Mouse (Mus musculus): ENCODE data around the gene Galnt2. TPM values are rescaled to one million over a fixed set of nuclear protein-coding genes. Genes with fewer than 3 reads are reported as not detected.

Gene Galnt2
- polyA plus RNA-seq, 1 experiment: 17.6 TPM

DNA sequence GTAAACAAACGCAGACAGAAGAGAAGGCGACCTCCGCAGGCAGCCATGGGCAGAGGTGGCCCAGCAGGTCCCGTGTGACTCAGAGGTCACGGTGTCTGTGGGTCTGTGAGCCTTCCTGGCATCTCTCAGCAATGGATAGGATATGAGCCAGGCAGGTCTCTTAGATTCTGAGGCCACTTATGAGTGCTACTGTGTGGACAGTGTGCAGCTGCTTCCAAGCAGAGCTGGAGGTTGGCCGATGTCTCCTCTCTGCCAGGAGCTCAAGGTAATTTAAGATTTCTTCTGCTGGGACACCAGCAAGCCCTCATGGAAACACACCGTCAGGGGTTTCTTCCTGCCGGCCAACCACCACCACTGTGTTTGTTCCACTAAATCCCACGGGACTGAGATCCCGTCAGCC lies 76.5 kb downstream of the Galnt2 start:
- 82% methylated on average over 10 of the region's 10 CpGs for WGBS
- no peak overlapping the region for H3K4me3 ChIP-seq (replicated peaks; ENCODE audit: extremely low read depth, low read depth, low read length)
- DNase-seq: no peak
- TF ChIP-seq CTCF (IDR thresholded peaks at IDR 0.05; ENCODE audit: insufficient read depth, low read length): no peak
- peaks cover 5% of the 10 kb centered on the region for H3K4me1 ChIP-seq (ENCODE audit: control insufficient read depth, insufficient read depth, low read length)

DNA sequence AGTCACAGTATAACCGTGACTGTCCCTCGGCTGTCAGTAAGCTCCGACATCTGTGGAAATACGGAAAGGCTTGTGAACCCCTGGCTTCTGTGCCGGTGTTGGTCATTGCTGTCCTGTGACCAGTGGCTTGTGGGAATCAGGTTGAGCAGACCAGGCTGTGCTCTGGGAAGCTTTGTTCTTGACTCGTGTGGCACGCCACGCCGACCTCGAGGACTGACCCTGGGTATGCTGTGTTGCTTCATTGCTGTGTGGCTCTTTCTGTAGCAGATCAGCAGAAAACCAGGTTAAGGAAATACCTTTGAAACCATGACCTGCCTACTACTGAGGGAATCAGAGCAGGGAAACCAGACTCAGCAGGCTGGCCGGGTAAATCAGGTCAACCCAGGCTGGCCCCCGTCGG lies 79.3 kb downstream of the Galnt2 start:
- TF ChIP-seq POLR2A (IDR thresholded peaks at IDR 0.05; ENCODE audit: borderline replicate concordance, extremely low read depth, low read depth, low read length): no peak
- TF ChIP-seq CTCF (IDR thresholded peaks at IDR 0.05; ENCODE audit: insufficient read depth, low read length): no peak
- Histone ChIP-seq H3K4me3 (replicated peaks; ENCODE audit: extremely low read depth, low read depth, low read length) (no peak overlapping the region), H3K4me1 (ENCODE audit: control insufficient read depth, insufficient read depth, low read length) (peaks cover 8% of the 10 kb centered on the region)
- WGBS: 94% methylated on average over 13 of the region's 13 CpGs
- no peak for DNase-seq

- WGBS: 94% methylated on average over 6 of the region's 6 CpGs
- Histone ChIP-seq H3K4me1 (ENCODE audit: control insufficient read depth, insufficient read depth, low read length) (peaks cover 8% of the 10 kb centered on the region), H3K4me3 (replicated peaks; ENCODE audit: extremely low read depth, low read depth, low read length) (no peak overlapping the region)
- TF ChIP-seq CTCF (IDR thresholded peaks at IDR 0.05; ENCODE audit: insufficient read depth, low read length) (no peak), POLR2A (IDR thresholded peaks at IDR 0.05; ENCODE audit: borderline replicate concordance, extremely low read depth, low read depth, low read length) (no peak)
- DNase-seq: no peak
Measured at GRCm38 (mm10) chr8:124311111-124311510, 79.9 kb downstream of the Galnt2 start.

DNA sequence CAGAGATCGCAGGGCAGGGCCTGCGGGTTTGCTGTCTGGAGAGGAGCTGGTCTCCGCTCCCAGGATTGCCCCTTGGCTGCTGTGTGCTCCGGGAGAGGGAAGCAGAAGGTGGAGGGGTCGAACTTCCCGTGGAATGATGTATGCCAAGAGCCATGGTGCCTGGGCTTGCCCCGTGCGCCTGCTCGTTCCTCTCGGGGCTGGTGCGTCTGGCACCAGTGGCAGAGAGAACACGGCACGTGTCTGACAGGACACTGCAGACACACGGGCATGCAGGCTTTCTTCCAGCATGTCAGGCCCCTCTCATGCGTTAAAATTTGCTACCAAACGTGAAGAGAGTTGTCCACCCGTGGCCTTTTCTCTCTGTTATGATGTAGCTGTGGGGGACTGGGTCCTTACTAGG lies 80.5 kb downstream of the Galnt2 start:
- no peak for TF ChIP-seq POLR2A (IDR thresholded peaks at IDR 0.05; ENCODE audit: borderline replicate concordance, extremely low read depth, low read depth, low read length)
- TF ChIP-seq CTCF (IDR thresholded peaks at IDR 0.05; ENCODE audit: insufficient read depth, low read length): no peak
- H3K4me3 ChIP-seq (replicated peaks; ENCODE audit: extremely low read depth, low read depth, low read length): no peak overlapping the region
- no peak for DNase-seq
- WGBS: 92% methylated on average over 17 of the region's 17 CpGs
- peaks cover 11% of the 10 kb centered on the region for H3K4me1 ChIP-seq (ENCODE audit: control insufficient read depth, insufficient read depth, low read length)

DNA sequence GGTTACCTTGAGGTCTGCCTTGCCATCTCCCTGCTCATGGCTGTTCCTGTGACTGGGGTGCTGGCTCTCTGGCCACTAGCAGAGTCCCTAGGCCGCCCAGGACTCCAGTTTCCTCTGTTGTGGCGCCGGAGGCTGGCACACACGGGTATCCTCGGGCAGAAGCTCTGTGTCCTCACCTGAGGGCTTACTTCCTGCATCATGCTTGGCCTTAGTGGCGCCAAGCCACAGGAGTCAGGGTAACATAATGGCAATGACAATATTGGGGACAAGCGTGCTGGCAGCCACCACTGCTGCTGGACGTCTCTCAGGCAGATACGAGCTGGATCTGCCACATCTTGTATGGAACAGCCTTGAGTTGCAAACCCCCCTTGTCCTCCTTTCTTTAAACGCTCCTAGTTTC lies 81.0 kb downstream of the Galnt2 start:
- Histone ChIP-seq H3K4me3 (replicated peaks; ENCODE audit: extremely low read depth, low read depth, low read length) (no peak overlapping the region), H3K4me1 (ENCODE audit: control insufficient read depth, insufficient read depth, low read length) (peaks cover 13% of the 10 kb centered on the region)
- no peak for TF ChIP-seq CTCF (IDR thresholded peaks at IDR 0.05; ENCODE audit: insufficient read depth, low read length)
- TF ChIP-seq POLR2A (IDR thresholded peaks at IDR 0.05; ENCODE audit: borderline replicate concordance, extremely low read depth, low read depth, low read length): no peak
- DNase-seq: no peak
- WGBS: 85% methylated on average over 10 of the region's 10 CpGs

DNA sequence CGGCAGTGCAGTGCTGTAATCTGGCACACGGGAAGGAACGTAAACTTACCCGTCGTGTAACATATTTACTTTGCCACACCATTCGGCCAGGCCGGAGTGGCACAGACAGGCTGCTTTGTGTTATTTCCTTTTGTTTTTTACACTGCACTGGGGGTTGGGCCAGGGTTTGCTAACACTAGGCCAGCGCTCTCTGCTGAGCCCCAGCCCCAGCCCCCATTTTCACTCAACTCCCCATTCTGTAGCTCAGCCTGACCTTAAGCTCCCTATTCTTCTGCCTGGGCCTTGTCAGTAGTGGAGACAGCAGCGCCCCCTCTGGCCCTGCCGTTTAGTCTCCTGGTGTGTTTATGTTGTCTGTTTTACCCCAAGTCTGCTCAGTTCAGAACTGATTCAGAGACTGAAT lies 83.6 kb downstream of the Galnt2 start:
- peaks cover 12% of the 10 kb centered on the region for H3K4me1 ChIP-seq (ENCODE audit: control insufficient read depth, insufficient read depth, low read length)

DNA sequence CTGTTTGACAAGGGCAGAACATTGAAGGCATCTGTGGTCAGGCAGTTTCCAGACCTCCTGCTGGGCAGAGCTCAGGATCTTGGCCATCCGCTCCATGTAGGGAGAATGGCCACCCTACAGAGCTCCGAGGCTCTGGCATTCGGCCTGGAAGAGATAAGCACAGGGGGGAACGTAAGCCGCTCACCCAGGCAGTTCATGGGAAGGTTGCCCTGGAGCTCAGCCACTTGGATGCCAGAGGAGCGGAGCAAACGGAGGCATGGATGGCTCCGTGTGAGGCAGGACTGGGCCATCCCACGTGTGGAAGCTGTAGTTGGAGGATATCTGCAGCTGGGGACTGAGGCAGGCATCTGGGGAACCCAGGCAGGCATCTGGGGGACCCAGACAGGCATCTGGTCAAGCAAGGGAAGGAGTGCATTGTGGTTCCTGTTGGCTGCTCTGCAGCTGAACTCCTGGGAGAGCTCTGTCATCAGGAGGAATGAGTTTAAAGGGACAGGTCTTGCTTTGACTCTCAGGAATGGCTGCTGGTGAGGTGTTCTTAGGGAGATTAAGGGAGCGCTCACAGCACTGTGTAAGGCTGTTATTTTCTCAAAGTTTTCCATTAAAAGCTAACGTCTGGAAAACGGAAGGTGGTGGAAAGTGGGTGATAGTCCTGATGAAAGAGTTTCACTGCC lies 85.4 kb downstream of the Galnt2 start:
- Histone ChIP-seq H3K4me3 (replicated peaks; ENCODE audit: extremely low read depth, low read depth, low read length) (no peak overlapping the region), H3K4me1 (ENCODE audit: control insufficient read depth, insufficient read depth, low read length) (peaks cover 12% of the 10 kb centered on the region)
- DNase-seq: peak; percentile 23
- WGBS: 54% methylated on average over 12 of the region's 12 CpGs
- TF ChIP-seq POLR2A (IDR thresholded peaks at IDR 0.05; ENCODE audit: borderline replicate concordance, extremely low read depth, low read depth, low read length) (no peak), CTCF (IDR thresholded peaks at IDR 0.05; ENCODE audit: insufficient read depth, low read length) (no peak)

More for the DNA sequence above, 83.6 kb downstream of the Galnt2 start:
- no peak overlapping the region for H3K4me3 ChIP-seq (replicated peaks; ENCODE audit: extremely low read depth, low read depth, low read length)
- WGBS: 46% methylated on average over 10 of the region's 10 CpGs
- no peak for TF ChIP-seq POLR2A (IDR thresholded peaks at IDR 0.05; ENCODE audit: borderline replicate concordance, extremely low read depth, low read depth, low read length)
- peak; percentile 42 for TF ChIP-seq CTCF (IDR thresholded peaks at IDR 0.05; ENCODE audit: insufficient read depth, low read length)
- DNase-seq: peak; percentile 33

GRCm38 (mm10) chr8:124317191-124317682 lies 86.0 kb downstream of the Galnt2 start:
- Histone ChIP-seq H3K4me1 (ENCODE audit: control insufficient read depth, insufficient read depth, low read length) (peaks cover 12% of the 10 kb centered on the region), H3K4me3 (replicated peaks; ENCODE audit: extremely low read depth, low read depth, low read length) (no peak overlapping the region)
- WGBS: 36% methylated on average over 8 of the region's 8 CpGs
- TF ChIP-seq POLR2A (IDR thresholded peaks at IDR 0.05; ENCODE audit: borderline replicate concordance, extremely low read depth, low read depth, low read length) (no peak), CTCF (IDR thresholded peaks at IDR 0.05; ENCODE audit: insufficient read depth, low read length) (no peak)
- DNase-seq: no peak

DNA sequence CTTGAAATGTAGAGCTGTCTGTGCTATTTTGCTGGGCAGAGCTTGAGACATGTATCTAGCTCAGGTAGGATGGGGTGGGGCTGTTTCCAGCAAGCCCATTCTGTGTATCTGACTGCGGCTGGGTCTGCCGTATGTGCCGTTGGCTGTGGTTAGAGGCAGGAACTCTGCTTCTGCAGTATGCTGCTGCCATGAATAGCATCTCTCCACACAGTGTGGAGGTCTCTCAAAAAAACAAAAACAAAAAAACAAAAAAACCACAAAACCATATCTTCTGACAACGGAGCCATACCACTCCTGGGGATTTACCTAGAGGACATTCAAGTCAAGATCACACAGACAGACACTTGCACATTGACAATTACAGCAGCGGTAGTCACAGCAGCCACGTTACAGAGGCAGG lies 86.6 kb downstream of the Galnt2 start:
- Histone ChIP-seq H3K4me1 (ENCODE audit: control insufficient read depth, insufficient read depth, low read length) (peaks cover 12% of the 10 kb centered on the region), H3K4me3 (replicated peaks; ENCODE audit: extremely low read depth, low read depth, low read length) (no peak overlapping the region)
- DNase-seq: no peak
- 73% methylated on average over 6 of the region's 6 CpGs for WGBS
- no peak for TF ChIP-seq POLR2A (IDR thresholded peaks at IDR 0.05; ENCODE audit: borderline replicate concordance, extremely low read depth, low read depth, low read length)
- no peak for TF ChIP-seq CTCF (IDR thresholded peaks at IDR 0.05; ENCODE audit: insufficient read depth, low read length)

- Histone ChIP-seq H3K4me1 (ENCODE audit: control insufficient read depth, insufficient read depth, low read length) (peaks cover 10% of the 10 kb centered on the region), H3K4me3 (replicated peaks; ENCODE audit: extremely low read depth, low read depth, low read length) (no peak overlapping the region)
- WGBS: 58% methylated on average over 11 of the region's 11 CpGs
- TF ChIP-seq CTCF (IDR thresholded peaks at IDR 0.05; ENCODE audit: insufficient read depth, low read length) (no peak), POLR2A (IDR thresholded peaks at IDR 0.05; ENCODE audit: borderline replicate concordance, extremely low read depth, low read depth, low read length) (no peak)
- no peak for DNase-seq
Measured at GRCm38 (mm10) chr8:124318612-124319315, 87.6 kb downstream of the Galnt2 start.
